Mouse (Mus musculus): ENCODE data around the gene Fam166b. TPM values are rescaled to one million over a fixed set of nuclear protein-coding genes. Genes with fewer than 3 reads are reported as not detected.

The Fam166b gene
- total RNA-seq, 1 experiment = 0.27 TPM

DNA sequence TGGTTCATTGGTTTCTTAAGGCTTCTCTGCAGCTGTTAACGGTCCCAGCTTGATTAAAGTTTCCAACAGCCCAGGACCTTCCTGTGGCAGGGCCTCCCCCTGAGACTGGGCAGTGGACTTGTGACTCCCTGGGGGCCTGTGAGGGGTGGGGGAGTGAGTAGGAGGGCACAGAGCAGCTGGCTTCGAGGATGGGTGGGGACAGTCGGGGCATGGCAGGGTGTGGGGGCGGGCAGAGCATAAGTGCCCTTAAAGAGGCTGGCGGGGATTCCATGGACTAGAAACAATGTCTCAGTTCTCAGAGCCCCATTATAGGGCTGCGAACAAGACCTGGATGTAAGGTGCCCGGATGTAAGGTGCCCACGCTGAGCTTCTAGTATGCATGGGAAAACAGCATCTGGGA is 28.2 kb upstream of the Fam166b start:
- no peak for DNase-seq (ENCODE audit: low read depth, low spot score)
- H3K36me3 ChIP-seq (ENCODE audit: control insufficient read depth, insufficient read depth, low read length, poor library complexity, severe bottlenecking) = no peaks in the 10 kb centered on the region
- no peak for TF ChIP-seq ZC3H11A (IDR thresholded peaks at IDR 0.05; ENCODE audit: borderline replicate concordance, low read depth, low read length)
- no peak overlapping the region for H3K27ac ChIP-seq (ENCODE audit: insufficient read depth, low read depth, low read length, poor library complexity, severe bottlenecking)
- peaks cover 0 to 5% of the 10 kb centered on the region in 2 experiments; a peak in 1 of 4 replicates for H3K4me1 ChIP-seq (ENCODE audit: control insufficient read depth in 2 of 2, insufficient read depth in 2 of 2, low read length in 2 of 2, poor library complexity in 1 of 2)
- H3K4me3 ChIP-seq (ENCODE audit: insufficient read depth in 1 of 2, low read depth in 1 of 2, low read length in 2 of 2, poor library complexity in 1 of 2, severe bottlenecking in 1 of 2) = no peak overlapping the region
- no peak overlapping the region for H3K9ac ChIP-seq (ENCODE audit: insufficient read depth, low read depth, low read length, poor library complexity, severe bottlenecking)
- in situ Hi-C loops (cut with MboI; ENCODE audit: low sequenced_read_pairs in 2 of 2, unreplicated experiment in 2 of 2) = no loop called here
- no peaks in the 10 kb centered on the region for H3K9me3 ChIP-seq (ENCODE audit: control insufficient read depth, insufficient read depth, low read depth, low read length)

DNA sequence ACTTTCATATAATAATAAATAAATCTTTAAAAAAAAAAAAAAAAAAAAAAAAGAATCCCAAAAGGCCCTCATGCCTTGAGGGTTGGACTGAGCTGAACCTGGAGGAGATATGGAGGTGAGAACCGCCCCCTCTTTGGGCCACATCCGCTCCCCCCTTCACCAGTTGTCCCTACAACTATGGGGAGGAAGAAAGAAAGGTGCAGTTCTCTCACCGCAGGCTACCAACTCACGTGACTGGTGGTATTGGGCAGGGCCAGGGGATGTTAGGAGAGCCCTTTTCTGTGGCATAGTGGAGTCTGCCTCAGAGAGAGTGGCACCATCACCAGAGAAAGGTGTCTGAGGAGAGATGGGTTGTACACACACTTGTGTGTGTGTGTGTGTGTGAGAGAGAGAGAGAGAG is 27.5 kb upstream of the Fam166b start:
- no peak for TF ChIP-seq ZC3H11A (IDR thresholded peaks at IDR 0.05; ENCODE audit: borderline replicate concordance, low read depth, low read length)
- no peak for TF ChIP-seq CHD2 (IDR thresholded peaks at IDR 0.05; ENCODE audit: low read depth, low read length)
- no peak for TF ChIP-seq ZNF384 (IDR thresholded peaks at IDR 0.05; ENCODE audit: low read depth, low read length)
- Histone ChIP-seq H3K4me3 (ENCODE audit: insufficient read depth in 1 of 2, low read depth in 1 of 2, low read length in 2 of 2, poor library complexity in 1 of 2, severe bottlenecking in 1 of 2) (no peak overlapping the region), H3K36me3 (ENCODE audit: control insufficient read depth, insufficient read depth, low read length, poor library complexity, severe bottlenecking) (no peaks in the 10 kb centered on the region), H3K9ac (ENCODE audit: insufficient read depth, low read depth, low read length, poor library complexity, severe bottlenecking) (no peak overlapping the region), H3K9me3 (ENCODE audit: control insufficient read depth, insufficient read depth, low read depth, low read length) (no peaks in the 10 kb centered on the region), H3K4me1 (ENCODE audit: control insufficient read depth in 2 of 2, insufficient read depth in 2 of 2, low read length in 2 of 2, poor library complexity in 1 of 2) (peaks cover 0 to 5% of the 10 kb centered on the region in 2 experiments; a peak in 1 of 4 replicates), H3K27ac (ENCODE audit: insufficient read depth, low read depth, low read length, poor library complexity, severe bottlenecking) (no peak overlapping the region)
- no peak for DNase-seq (ENCODE audit: low read depth, low spot score)
- in situ Hi-C loops (cut with MboI; ENCODE audit: low sequenced_read_pairs in 2 of 2, unreplicated experiment in 2 of 2) = no loop called here

DNA sequence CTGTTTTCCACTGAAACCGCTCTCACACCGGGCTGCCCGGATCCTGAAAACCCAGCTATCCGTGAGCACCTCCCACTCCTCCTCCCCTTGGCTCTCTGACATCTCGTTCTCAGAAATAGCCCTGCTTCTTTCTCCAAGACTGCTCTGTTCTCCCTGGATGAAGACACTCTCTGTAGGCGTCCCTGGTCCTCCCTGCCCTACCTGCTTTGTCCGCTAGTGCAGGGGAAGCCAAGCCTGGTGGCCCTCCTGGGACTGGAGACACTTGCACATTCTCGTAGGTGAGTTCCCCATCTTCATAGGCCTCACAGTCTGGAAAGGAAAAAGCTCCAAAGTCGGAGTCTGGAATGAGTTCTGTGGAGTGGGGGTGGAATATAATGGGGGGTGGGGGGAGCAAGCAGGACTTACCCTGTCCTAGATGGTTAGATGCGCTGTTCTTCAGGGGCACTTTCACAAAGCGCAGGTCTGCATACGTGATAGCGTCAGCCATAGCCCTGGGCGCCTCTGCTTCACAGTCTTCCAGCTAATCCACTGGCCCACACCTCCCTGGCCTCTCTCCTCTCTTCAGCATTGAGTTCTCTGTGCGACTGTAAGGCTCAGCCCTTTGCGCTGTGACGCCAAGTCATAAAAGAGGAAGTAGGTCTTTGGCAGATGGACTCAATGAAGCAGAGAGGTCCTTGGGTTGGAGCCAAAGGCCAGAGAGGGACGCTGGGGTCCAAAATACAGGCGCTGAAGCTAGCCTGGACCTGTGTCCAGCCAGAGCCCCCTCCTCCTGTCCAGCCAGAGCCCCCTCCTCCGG is 25.3 kb upstream of the Fam166b start, which contains the start of gene Cd72:
TSS of gene Cd72 (minus strand) at position 588 of the 796 bp plus-strand sequence.
- no peak within 1 kb of the TSS for H3K27ac ChIP-seq (ENCODE audit: insufficient read depth, low read depth, low read length, poor library complexity, severe bottlenecking)
- TF ChIP-seq HCFC1 (IDR thresholded peaks at IDR 0.05; ENCODE audit: borderline replicate concordance, insufficient read depth, low read length) (no peak), ZNF384 (IDR thresholded peaks at IDR 0.05; ENCODE audit: low read depth, low read length) (no peak), CHD2 (IDR thresholded peaks at IDR 0.05; ENCODE audit: low read depth, low read length) (no peak), MAFK (IDR thresholded peaks at IDR 0.05; ENCODE audit: insufficient read depth, low read depth, low read length) (no peak), ZC3H11A (IDR thresholded peaks at IDR 0.05; ENCODE audit: borderline replicate concordance, low read depth, low read length) (no peak)
- H3K4me3 ChIP-seq (ENCODE audit: insufficient read depth in 1 of 2, low read depth in 1 of 2, low read length in 2 of 2, poor library complexity in 1 of 2, severe bottlenecking in 1 of 2) = no peak within 1 kb of the TSS
- in situ Hi-C loops (cut with MboI; ENCODE audit: low sequenced_read_pairs in 2 of 2, unreplicated experiment in 2 of 2) = no loop called here
- H3K36me3 ChIP-seq (ENCODE audit: control insufficient read depth, insufficient read depth, low read length, poor library complexity, severe bottlenecking) = no peaks in the 10 kb centered on the region
- no peak within 1 kb of the TSS for H3K9ac ChIP-seq (ENCODE audit: insufficient read depth, low read depth, low read length, poor library complexity, severe bottlenecking)
- H3K9me3 ChIP-seq (ENCODE audit: control insufficient read depth, insufficient read depth, low read depth, low read length) = no peaks in the 10 kb centered on the region
- DNase-seq (ENCODE audit: low read depth, low spot score) = no peak
- H3K4me1 ChIP-seq (ENCODE audit: control insufficient read depth in 2 of 2, insufficient read depth in 2 of 2, low read length in 2 of 2, poor library complexity in 1 of 2) = peaks cover 0 to 5% of the 10 kb centered on the region in 2 experiments; a peak in 1 of 4 replicates

GRCm38 (mm10) chr4:43453413-43453812 is 24.5 kb upstream of the Fam166b start:
- no peak overlapping the region for H3K9ac ChIP-seq (ENCODE audit: insufficient read depth, low read depth, low read length, poor library complexity, severe bottlenecking)

More at GRCm38 (mm10) chr4:43453413-43453812, 24.5 kb upstream of the Fam166b start:
- no peak for DNase-seq (ENCODE audit: low read depth, low spot score)
- in situ Hi-C loops (cut with MboI; ENCODE audit: low sequenced_read_pairs in 2 of 2, unreplicated experiment in 2 of 2) = no loop called here
- Histone ChIP-seq H3K9me3 (ENCODE audit: control insufficient read depth, insufficient read depth, low read depth, low read length) (no peaks in the 10 kb centered on the region), H3K27ac (ENCODE audit: insufficient read depth, low read depth, low read length, poor library complexity, severe bottlenecking) (no peak overlapping the region), H3K4me3 (ENCODE audit: insufficient read depth in 1 of 2, low read depth in 1 of 2, low read length in 2 of 2, poor library complexity in 1 of 2, severe bottlenecking in 1 of 2) (no peak overlapping the region), H3K4me1 (ENCODE audit: control insufficient read depth in 2 of 2, insufficient read depth in 2 of 2, low read length in 2 of 2, poor library complexity in 1 of 2) (peaks cover 0 to 5% of the 10 kb centered on the region in 2 experiments; a peak in 1 of 4 replicates), H3K36me3 (ENCODE audit: control insufficient read depth, insufficient read depth, low read length, poor library complexity, severe bottlenecking) (no peaks in the 10 kb centered on the region)
- TF ChIP-seq ZNF384 (IDR thresholded peaks at IDR 0.05; ENCODE audit: low read depth, low read length) (no peak), ZC3H11A (IDR thresholded peaks at IDR 0.05; ENCODE audit: borderline replicate concordance, low read depth, low read length) (no peak), HCFC1 (IDR thresholded peaks at IDR 0.05; ENCODE audit: borderline replicate concordance, insufficient read depth, low read length) (no peak), CHD2 (IDR thresholded peaks at IDR 0.05; ENCODE audit: low read depth, low read length) (no peak), MAFK (IDR thresholded peaks at IDR 0.05; ENCODE audit: insufficient read depth, low read depth, low read length) (no peak)
